Mouse (Mus musculus) skeletal muscle tissue, postnatal 0 days (tissue): ENCODE data around the gene A630001G21Rik. TPM values are rescaled to one million over a fixed set of nuclear protein-coding genes. Genes with fewer than 3 reads are reported as not detected.

ENCODE experiments used
- microRNA-seq, 2 experiments: library from miRNA; unstranded; fragments of <30 nt; microRNA quantifications; one replicate each; pipeline ENCODE4; 2016
- polyA plus RNA-seq: library from polyadenylated mRNA; unstranded; fragments of >200 nt; fragmentation: Nextera tagmentation; extraction: Ambion mirVana; gene quantifications from 2 replicates; pipeline ENCODE4 v1.2.1, GENCODE M21; 2015

Gene A630001G21Rik
- 0.71 and 1.2 TPM in 2 replicates for polyA plus RNA-seq

GRCm38 (mm10) chr1:85778436-85778835 is at the start of gene A630001G21Rik:
Gene A630001G21Rik, minus strand, starts transcription at chr1:85778643.

GRCm38 (mm10) chr1:85793208-85794105 is 15.0 kb upstream of the A630001G21Rik start, which contains the start of gene Cab39:
Gene Cab39, plus strand, starts transcription at chr1:85793441.

Small RNA genes within 50 kb of the gene (microRNA-seq; reads per million reads assigned to microRNA genes)
- gene Gm25472 = 0 reads per million in 2 experiments
- gene Mir8096 = 0.10 to 0.21 reads per million in 2 experiments

Other genes with a start within 250 kb of the A630001G21Rik start
- gene G530012D18Rik, start 203.0 kb downstream of the A630001G21Rik start, polyA plus RNA-seq = not detected in 2 replicates
- gene Sp110, start 179.8 kb downstream of the A630001G21Rik start, polyA plus RNA-seq = 2.3 and 3.0 TPM in 2 replicates
- gene Sp140, start 178.3 kb downstream of the A630001G21Rik start, polyA plus RNA-seq = 1.2 and 1.8 TPM in 2 replicates
- 6.3 and 6.8 TPM in 2 replicates for gene Sp100, start 128.7 kb downstream of the A630001G21Rik start, polyA plus RNA-seq
- gene Cab39, start 14.8 kb upstream of the A630001G21Rik start, polyA plus RNA-seq = 18.2 and 20.4 TPM in 2 replicates
- gene Itm2c, start 115.6 kb upstream of the A630001G21Rik start, polyA plus RNA-seq = 80.7 and 95.8 TPM in 2 replicates
- 1.1 and 1.4 TPM in 2 replicates for gene 4933407L21Rik, start 149.8 kb upstream of the A630001G21Rik start, polyA plus RNA-seq
- 0.05 TPM in 1 of 2 replicates, not detected in the other for gene Gpr55, start 182.4 kb upstream of the A630001G21Rik start, polyA plus RNA-seq
- gene Spata3, start 238.2 kb upstream of the A630001G21Rik start, polyA plus RNA-seq = not detected in 2 replicates